Mouse (Mus musculus): Measurements from ENCODE around the gene Aldoart2. TPM values are rescaled to one million over a fixed set of nuclear protein-coding genes. Genes with fewer than 3 reads are reported as not detected.
"Not testable (repeated sequence)": the region's sequence is repeated elsewhere in the genome, so short reads cannot be mapped to it uniquely, and the experiment has no call there.

Gene Aldoart2
- not detected for total RNA-seq (2021)

DNA sequence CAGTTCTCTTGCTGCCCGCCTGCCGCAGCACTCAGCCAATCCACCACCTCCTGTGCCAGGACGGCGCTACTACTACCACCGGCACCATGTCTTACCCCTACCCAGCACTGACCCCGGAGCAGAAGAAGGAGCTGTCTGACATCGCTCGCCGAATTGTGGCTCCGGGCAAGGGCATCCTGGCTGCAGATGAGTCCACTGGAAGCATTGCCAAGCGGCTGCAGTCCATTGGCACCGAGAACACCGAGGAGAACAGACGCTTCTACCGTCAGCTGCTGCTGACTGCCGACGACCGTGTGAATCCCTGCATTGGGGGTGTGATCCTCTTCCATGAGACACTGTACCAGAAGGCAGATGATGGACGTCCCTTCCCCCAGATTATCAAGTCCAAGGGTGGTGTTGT lies at the start of gene Aldoart2:
Aldoart2 (plus strand) TSS at position 34 of the 400 bp plus-strand sequence.
- no peak for DNase-seq (ENCODE audit: extremely low spot score in 1 of 2, low spot score in 2 of 2)
- intact Hi-C loops (cut with DNase I), result no loop called here

DNA sequence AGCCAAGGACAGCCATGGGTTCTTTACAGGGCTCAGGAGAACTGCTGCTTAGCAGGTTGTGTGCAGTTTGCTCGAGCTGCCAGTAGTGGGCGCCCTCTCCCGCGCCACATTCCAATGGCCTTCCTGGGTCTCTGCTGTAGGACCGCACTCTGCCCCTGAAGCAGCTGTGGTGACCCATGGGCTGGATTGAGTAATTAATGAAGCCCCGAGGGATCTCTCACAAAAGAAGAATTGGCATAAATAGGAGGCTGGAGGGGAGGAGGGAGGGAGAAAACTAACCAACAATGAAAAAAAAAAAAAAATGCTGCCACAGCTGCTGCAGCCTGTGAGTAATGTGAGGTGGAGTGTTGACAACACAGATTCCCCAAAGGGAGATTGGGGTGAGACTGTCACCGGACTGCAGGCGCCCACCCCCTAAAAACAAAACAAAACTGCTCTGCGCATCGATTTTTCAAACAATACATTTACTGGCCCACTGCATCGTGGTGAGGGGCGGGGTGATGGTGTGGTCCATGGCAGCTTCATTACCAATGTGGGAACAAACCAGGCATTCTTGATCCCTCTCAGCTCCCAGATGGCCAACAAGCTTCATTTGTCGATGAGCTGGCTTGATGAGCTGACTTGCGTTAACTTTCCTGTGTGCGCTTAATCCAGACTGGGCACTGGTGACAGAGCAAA lies 46.8 kb upstream of the Aldoart2 start:
- DNase-seq (ENCODE audit: extremely low spot score in 1 of 2, low spot score in 2 of 2), result peak in 1 of 2 experiments; percentile 47
- intact Hi-C loops (cut with DNase I), result loop anchor here (10.0 kb wide), 1 partner anchor 207 kb away; no protein-coding TSS in a partner anchor

DNA sequence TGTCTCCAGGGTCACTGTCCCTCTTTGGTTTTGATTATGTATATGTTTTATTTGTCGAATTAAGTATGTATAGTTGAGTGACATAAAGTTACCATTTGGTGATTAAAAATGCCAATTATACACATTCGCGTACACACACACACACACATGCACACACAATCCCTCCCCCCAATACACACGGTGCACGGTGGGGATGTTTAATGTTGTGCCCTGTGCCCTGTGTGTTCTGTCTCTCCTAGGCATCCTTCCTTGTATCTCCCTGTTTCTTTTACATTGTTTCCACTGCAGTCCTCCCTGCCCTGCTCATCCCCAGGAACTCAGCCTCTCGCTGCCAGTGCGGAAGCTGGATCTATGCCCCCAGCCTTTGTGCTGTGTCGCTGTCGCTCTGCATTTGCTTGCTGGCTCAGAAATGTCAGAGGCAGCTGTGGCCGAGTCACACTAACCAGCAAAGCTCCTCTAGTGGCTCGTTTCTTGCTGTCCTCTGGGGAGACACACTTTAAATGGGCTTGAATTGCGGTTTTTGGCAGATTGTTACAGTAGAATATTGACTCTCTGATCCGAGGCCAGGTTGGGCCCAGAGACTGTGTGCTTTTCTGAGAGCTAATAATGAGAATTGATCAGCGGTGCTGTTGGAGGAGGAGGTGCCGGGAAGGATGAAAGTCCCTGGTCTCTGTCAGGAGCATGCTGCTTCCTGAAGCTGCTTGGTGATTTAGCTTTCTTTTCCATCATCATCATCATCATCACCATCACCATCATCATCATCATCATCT lies 37.9 kb upstream of the Aldoart2 start:
- no peak for DNase-seq (ENCODE audit: extremely low spot score in 1 of 2, low spot score in 2 of 2)
- intact Hi-C loops (cut with DNase I), result no loop called here

DNA sequence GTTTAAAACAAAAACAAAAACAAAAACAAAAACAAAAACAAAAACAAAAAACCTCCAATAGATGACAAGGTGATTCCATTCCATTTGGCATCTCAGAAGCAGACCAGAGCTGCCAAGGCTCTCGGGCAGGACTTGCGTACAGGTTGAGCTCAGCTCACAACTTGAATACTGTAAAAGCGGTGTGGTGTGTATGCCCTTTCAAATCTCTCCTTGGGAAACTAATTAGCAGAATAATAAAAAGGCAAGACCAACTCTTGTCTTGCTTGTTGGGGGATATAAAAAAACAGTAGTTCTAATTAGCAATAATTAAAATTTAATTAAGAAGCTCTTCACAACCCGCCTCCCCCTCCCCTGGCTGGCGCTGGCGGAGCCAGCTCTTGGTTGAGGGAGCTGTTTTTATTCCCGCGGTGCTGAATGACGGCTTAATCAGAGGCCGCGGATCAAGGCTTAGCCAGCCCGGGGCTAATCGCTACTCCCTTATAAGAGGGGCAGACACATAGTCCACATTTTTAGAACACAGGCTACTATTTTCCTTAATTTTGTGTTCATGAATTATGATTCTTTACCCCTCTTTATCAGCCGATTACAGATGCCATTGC lies 28.4 kb upstream of the Aldoart2 start:
- intact Hi-C loops (cut with DNase I), result no loop called here
- peak in 1 of 2 experiments; percentile 27 for DNase-seq (ENCODE audit: extremely low spot score in 1 of 2, low spot score in 2 of 2)

DNA sequence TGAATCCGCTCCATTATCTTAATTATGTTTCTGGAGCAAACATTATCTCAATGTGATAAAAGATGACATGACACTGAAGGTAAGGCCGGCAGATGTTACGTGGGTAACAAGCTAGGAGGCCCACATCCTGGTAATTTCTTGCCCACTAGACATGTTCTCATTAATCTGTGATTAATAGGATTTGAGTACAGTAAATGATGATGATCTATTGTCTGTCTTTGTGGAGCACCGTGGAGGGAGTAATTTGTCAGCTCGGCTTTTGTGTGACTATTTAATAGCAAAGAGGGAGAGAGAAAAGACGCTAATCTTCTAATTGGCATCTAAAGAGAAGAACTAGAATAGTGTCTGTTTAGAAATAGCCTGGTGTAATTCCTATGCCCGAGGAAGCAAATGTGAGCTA lies 27.3 kb upstream of the Aldoart2 start:
- no peak for DNase-seq (ENCODE audit: extremely low spot score in 1 of 2, low spot score in 2 of 2)
- intact Hi-C loops (cut with DNase I), result no loop called here

DNA sequence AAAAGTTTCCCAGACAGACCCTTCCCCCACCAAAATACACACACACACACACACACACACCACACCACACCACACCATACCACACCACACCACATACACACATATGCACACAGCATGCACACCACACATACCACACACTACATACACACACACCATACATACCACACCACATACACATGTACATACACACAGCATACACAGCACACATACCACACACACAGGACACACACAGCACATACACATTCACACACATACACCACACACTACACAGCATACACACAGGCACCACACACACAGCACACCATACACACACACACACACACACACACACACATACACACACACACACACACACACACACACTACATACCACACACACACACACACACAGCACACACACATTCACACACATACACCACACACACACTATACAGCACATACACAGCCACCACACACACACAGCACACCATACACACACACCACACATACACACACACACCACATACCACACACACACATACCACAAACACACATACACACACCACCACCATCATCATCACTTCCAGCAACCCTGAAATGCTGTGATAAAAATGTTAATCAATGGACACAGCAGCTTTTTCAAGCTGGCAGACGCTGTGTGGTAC lies 26.6 kb upstream of the Aldoart2 start:
- no peak for DNase-seq (ENCODE audit: extremely low spot score in 1 of 2, low spot score in 2 of 2)
- intact Hi-C loops (cut with DNase I), result no loop called here

DNA sequence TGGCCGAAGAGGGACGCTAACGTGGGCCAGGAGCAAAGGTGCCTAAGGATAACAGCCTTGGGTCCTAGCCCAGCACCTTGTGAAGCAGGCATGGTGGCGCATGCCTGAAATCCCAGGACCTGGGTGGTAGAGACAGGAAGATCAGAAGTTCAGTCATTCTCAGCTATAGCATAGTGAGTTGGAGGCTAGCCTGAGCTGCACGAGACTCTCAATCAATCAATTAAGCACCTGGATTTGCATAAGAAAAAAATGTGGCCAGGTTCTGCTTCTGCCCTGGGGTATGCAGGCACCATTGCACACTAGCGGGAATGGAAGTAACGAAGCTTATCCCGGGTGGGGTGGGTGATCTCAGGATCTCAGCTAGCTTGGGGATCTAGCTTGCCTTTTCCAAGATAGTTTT lies 25.9 kb upstream of the Aldoart2 start:
- intact Hi-C loops (cut with DNase I), result no loop called here
- DNase-seq (ENCODE audit: extremely low spot score in 1 of 2, low spot score in 2 of 2), result no peak

DNA sequence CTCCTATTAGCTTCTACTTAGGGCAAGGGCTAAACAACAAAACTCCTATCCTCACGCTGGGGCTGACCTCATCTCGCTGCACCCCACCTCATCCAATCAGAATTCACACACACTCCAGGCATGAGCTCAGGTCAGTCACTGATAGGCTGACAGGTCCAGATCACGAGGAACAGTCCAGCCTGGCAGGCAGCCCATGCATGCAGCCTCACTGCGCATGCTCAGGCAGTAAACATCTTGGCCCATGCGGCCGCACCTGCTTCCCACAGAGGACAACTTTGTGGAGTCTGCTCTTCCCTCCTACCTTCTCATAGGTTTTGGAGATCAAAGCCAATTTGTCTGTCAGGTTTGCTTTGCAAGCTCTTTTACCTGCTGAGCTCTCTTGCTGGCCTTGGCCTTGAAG lies 10.1 kb upstream of the Aldoart2 start:
- intact Hi-C loops (cut with DNase I); DNase-seq (ENCODE audit: extremely low spot score in 1 of 2, low spot score in 2 of 2): not testable (repeated sequence)

DNA sequence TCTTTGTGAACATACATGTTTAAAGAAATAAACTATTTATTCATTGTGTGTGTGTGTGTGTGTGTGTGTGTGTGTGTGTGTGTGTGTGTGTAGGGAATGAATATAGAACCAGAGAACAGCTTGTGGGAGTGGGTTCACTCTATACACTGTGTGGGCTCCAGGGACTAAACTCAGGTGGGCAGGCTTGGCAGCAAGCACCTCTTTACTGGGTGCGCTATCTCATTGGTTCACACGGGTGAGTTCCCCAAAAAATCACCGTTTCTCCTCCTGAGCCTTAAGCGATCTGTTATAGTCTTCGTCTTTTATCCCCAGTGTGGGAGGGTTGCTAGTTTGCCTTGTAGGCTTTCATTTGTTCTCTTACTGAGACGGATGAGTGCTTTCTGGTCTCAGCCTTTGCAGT lies 7.2 kb upstream of the Aldoart2 start:
- intact Hi-C loops (cut with DNase I), result no loop called here
- DNase-seq (ENCODE audit: extremely low spot score in 1 of 2, low spot score in 2 of 2), result no peak

DNA sequence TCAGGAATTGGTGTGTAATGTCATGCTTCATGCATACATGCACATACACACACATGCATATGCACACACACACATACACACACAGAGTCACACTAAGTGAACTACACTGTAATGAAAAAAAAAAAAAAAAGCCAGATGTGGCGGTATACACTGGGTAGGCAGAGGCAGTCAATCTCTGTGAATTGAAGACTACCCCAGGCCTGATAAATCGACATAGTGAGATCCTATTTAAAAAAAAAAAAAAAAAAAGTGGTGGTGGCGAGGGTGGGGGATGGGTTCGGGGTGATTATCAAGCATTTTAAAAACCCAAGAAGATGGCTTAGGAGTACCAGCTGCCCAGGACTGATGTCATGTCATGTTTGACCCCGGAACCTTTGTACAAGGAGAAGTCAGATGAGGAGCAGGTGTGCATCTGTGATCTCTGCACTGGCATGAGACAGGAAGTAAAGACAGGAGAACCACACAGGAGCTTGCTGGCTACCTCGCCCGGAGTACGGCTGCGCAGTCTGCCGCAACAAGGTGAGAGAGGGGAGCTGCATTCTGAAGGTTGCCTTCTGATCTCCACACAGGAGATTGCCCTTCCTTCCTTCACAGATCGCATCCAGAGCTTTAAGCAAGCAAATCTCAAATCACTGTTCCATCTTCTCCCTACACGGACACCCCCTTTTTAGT lies 5.7 kb upstream of the Aldoart2 start:
- intact Hi-C loops (cut with DNase I), result no loop called here
- no peak for DNase-seq (ENCODE audit: extremely low spot score in 1 of 2, low spot score in 2 of 2)

DNA sequence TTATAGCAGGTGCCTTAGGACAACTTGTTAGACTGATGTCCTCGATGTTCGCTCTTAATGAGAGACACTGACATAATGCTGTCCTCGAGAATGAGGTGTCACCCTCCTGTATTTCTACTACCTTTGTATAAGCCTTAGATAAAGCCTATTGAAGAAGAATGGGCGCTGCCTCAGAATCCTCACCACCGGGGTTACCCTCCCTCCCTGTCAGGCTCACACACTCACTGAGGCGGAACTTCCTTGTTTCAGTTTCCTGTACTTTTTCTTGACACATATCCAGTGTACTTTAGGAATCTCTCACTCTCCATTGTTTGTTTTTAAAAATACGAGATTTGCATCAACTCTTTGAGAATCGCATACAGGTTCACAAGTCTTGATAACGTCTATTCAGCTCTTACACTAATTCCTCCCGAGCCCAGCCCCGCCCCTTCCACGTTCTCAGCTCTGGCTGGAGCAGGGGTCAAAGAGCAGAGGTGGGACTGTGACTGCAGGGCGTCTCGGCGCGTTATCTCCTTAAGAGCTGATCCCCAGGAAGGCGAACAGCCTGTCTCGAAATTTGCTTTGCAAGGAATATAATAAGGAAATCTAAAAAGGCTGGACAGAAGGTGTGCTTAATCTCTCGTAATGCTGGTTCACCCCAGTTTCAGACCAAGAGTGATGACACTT lies 4.9 kb upstream of the Aldoart2 start:
- no peak for DNase-seq (ENCODE audit: extremely low spot score in 1 of 2, low spot score in 2 of 2)
- intact Hi-C loops (cut with DNase I), result no loop called here

DNA sequence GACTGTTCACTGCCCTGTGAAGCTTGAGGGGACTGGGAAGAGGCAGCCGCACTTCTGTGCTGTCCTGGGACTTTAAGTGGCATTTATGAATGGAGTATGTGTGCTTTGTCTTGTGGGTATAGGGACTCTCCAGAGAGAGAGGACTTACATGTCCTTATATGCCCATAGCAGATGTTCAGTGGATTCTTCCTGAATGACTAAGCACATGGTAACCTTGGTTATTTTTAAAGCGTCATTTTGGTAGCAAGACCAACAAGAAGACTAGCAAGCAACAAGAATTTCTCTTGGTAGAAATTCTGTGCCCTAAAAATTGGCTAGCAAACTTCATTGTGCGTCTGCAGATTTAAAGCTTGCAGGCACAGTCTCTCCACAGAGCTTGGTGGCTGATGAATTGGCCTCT lies 1.3 kb upstream of the Aldoart2 start:
- no peak for DNase-seq (ENCODE audit: extremely low spot score in 1 of 2, low spot score in 2 of 2)
- intact Hi-C loops (cut with DNase I), result no loop called here

DNA sequence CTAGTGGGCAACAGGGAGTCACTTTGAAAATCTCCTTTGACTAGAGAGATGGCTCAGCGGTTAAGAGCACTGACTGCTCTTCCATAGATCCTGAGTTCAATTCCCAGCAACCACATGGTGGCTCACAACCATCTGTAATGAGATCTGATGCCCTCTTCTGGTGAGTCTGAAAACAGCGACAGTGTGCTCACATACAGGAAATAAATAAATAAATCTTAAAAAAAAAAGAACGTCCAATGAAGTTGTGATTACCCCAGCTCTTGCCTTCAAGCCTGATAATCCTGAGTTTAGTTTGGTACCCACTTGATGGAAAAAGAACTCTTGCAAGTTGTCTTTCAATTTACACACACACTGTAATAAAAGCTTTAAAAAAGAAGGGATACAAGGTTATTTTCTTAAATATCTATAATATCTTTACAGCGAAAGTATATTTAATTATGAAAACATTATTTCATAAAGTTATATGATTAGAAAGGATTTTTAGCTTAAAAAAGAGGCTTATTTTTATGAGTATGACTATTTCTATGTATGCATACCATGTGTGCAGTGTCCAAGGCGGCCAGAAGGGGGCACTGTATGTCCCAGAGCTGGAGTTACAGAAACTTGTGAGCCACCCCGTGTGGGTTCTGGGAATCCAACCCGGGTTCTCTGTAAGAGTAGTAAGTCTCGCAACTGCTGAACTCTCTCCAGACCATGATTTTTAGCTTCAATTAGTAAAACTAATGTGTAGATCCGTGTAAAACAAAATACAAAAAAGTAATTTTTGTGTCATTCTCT lies 664 bp upstream of the Aldoart2 start:
- intact Hi-C loops (cut with DNase I), result no loop called here
- no peak for DNase-seq (ENCODE audit: extremely low spot score in 1 of 2, low spot score in 2 of 2)

DNA sequence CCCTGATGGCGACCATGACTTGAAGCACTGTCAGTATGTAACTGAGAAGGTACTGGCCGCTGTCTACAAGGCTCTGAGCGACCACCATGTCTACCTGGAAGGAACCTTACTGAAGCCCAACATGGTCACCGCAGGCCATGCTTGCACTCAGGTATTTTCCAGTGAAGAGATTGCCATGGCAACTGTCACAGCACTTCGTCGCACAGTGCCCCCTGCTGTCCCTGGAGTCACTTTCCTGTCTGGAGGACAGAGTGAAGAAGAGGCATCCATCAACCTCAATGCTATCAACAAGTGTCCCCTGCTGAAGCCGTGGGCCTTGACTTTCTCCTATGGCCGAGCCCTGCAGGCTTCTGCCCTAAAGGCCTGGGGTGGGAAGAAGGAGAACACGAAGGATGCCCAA lies 828 bp downstream of the Aldoart2 start:
- intact Hi-C loops (cut with DNase I), result no loop called here
- DNase-seq (ENCODE audit: extremely low spot score in 1 of 2, low spot score in 2 of 2), result no peak

DNA sequence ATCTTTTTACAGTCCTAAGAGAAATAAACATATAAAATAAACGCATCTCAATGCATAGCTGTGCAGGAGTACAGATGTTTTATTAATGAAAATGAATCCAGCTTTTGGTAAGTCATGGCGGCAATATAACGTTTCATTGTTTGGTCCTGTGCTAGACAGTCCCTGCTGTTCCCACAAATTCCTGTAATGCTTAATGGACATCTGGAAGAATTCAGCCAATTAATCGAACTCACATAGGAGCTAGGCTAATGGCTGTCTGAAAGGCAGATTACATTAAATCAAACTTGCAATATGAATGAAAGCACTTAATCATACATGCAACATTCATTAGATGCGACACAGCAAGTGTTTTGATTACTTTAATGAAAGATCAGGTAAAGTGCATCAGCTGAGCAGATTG lies 1.8 kb downstream of the Aldoart2 start:
- DNase-seq (ENCODE audit: extremely low spot score in 1 of 2, low spot score in 2 of 2), result no peak
- intact Hi-C loops (cut with DNase I), result no loop called here

DNA sequence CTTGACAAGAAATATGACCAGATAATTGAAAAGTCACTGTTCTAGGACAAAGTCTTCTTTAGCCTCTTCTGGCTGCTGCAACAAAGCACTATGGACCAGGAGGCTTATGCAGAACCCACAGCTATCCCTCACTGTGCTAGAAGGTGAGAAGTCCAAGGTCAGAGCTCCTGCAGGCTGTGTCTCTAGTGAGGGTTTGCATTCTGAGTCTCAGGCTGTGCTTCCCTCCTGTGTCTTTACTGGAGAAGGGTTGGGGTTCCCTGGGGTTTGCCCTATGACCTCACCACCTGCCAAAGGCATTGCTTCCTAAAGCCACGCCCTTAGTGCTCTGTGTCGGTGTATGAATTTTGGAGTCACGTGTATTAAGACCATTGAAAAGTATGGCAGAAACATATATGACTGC lies 3.4 kb downstream of the Aldoart2 start:
- no peak for DNase-seq (ENCODE audit: extremely low spot score in 1 of 2, low spot score in 2 of 2)
- intact Hi-C loops (cut with DNase I), result no loop called here

DNA sequence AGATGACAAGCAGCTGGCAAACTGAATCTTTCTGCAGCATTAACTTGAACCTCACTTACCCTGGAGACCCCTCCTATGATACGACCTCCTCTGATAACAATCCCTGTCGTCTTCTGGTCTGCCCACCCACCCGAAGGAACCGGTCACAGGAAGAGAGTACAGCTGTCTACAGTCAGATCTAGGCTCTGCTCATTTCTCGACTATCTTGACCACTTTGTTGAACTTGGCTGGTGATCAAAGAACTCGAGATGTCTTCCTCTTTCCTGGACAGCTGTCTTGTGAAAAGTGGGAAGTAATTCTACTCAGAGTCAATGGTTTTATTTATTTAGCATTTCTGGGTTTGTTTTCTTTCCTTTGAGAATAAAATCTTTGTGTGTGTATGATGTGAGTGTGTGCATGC lies 4.6 kb downstream of the Aldoart2 start:
- no peak for DNase-seq (ENCODE audit: extremely low spot score in 1 of 2, low spot score in 2 of 2)
- intact Hi-C loops (cut with DNase I), result no loop called here

DNA sequence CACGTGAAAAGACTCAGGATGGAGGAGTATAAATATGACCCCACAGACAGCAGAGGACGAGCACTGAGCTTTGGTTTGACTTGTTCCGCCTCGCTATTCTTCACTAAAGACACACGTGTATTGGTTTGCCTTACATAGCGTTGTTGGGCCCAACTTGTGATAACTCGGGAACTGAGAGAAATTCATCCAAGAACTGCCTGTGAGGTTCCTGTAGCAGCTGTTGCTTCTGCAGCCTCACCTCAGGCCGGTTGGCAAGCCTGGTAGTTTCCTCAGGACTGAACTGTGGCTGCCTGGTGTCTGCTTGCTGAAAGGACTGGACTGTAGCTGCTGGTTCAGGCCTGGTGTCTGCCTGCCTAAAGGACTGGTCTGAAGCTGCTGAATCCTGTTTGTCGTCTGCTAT lies 5.6 kb downstream of the Aldoart2 start:
- intact Hi-C loops (cut with DNase I), result no loop called here
- DNase-seq (ENCODE audit: extremely low spot score in 1 of 2, low spot score in 2 of 2), result no peak
